Mouse (Mus musculus) stomach, postnatal 0 days (tissue): ENCODE data around the gene Gm20532. TPM values are rescaled to one million over a fixed set of nuclear protein-coding genes. Genes with fewer than 3 reads are reported as not detected.

Experiments used
- ATAC-seq: fragments of 200-750 bp; cut with Nextera tagmentation; 2 replicates; pipeline ENCODE4 v1.8.0; 2017; ENCODE audit not compliant: low FRiP score, low TSS enrichment
- DNase-seq: peaks from one replicate; pipeline ENCODE4 v3.0.0-alpha.2; 2016; ENCODE audit warnings: low spot score
- H3K27ac ChIP-seq: fragments of 300-500 bp; sonication (generic); replicated peaks from 2 replicates; pipeline ENCODE4 v1.5.1; 2014; ENCODE audit warnings: mild to moderate bottlenecking, control low read depth
- H3K27me3 ChIP-seq: fragments of 300-500 bp; sonication (generic); 2 replicates; pipeline ENCODE4 v1.6.1; 2014; ENCODE audit warnings: low read length; ENCODE audit not compliant: control insufficient read depth, insufficient read depth
- H3K36me3 ChIP-seq: fragments of 300-500 bp; sonication (generic); 2 replicates; pipeline ENCODE4 v1.6.1; 2014; ENCODE audit warnings: low read length, mixed read lengths; ENCODE audit not compliant: control insufficient read depth, insufficient read depth
- H3K4me1 ChIP-seq: fragments of 300-500 bp; sonication (generic); replicated peaks from 2 replicates; pipeline ENCODE4 v1.6.1; 2014; ENCODE audit warnings: antibody characterized with exemption; ENCODE audit not compliant: control insufficient read depth, insufficient read depth
- H3K4me2 ChIP-seq: fragments of 300-500 bp; sonication (generic); replicated peaks from 2 replicates; pipeline ENCODE4 v1.6.1; 2014; ENCODE audit warnings: low read depth, mild to moderate bottlenecking, control low read depth, moderate library complexity
- H3K4me3 ChIP-seq: fragments of 300-500 bp; sonication (generic); 2 replicates; pipeline ENCODE4 v1.5.1; 2014; ENCODE audit warnings: low read depth, low read length, control low read depth
- H3K9ac ChIP-seq: fragments of 300-500 bp; sonication (generic); 2 replicates; pipeline ENCODE4 v1.6.1; 2014; ENCODE audit warnings: mild to moderate bottlenecking, low read length, control low read depth, mixed read lengths
- H3K9me3 ChIP-seq: fragments of 300-500 bp; sonication (generic); 2 replicates; pipeline ENCODE4 v1.6.1; 2016; ENCODE audit warnings: low read length; ENCODE audit not compliant: control insufficient read depth
- CTCF ChIP-seq: IDR thresholded peaks from 2 replicates; pipeline ENCODE4 v1.5.1; 2016; ENCODE audit warnings: antibody characterized with exemption, low read depth, mild to moderate bottlenecking, moderate library complexity
- EP300 ChIP-seq: optimal IDR thresholded peaks from 2 replicates; pipeline ENCODE3; 2016; ENCODE audit warnings: antibody characterized with exemption
- WGBS: fragments of 180-500 bp; shearing (Covaris S2); extraction: QIAGEN DNeasy Blood & Tissue Kit; methylation state at CpG from one replicate; pipeline ENCODE4 v1.1.7; 2014; 5-methylcytosine and 5-hydroxymethylcytosine counted together
- polyA plus RNA-seq: library from polyadenylated mRNA; unstranded; fragments of >200 nt; fragmentation: Nextera tagmentation; extraction: Ambion mirVana; gene quantifications from 2 replicates; pipeline ENCODE4 v1.2.1, GENCODE M21; 2015

Gm20532 gene
- polyA plus RNA-seq, 1 experiment from 2014 or later = not detected

GRCm38 (mm10) chr2:26627921-26628739 is 41.7 kb downstream of the Gm20532 start, which contains the start of gene Fam69b:
Fam69b (plus strand) TSS chr2:26628457.
- DNase-seq (peak; percentile 71), ATAC-seq (peak; percentile 58)
- Histone ChIP-seq H3K27me3 (no peaks in the 10 kb centered on the region), H3K27ac (no peak within 1 kb of the TSS), H3K4me2 (peak within 1 kb of the TSS; percentile 93), H3K4me1 (no peaks in the 10 kb centered on the region; the same call in 1 of the 2 replicates), H3K4me3 (peak within 1 kb of the TSS; percentile 64), H3K9me3 (no peaks in the 10 kb centered on the region), H3K9ac (peak within 1 kb of the TSS; percentile 73), H3K36me3 (no peaks in the 10 kb centered on the region)
- TF ChIP-seq CTCF (no peak), EP300 (no peak)
- under 1% methylated on average over 57 of the region's 70 CpGs for WGBS

DNA sequence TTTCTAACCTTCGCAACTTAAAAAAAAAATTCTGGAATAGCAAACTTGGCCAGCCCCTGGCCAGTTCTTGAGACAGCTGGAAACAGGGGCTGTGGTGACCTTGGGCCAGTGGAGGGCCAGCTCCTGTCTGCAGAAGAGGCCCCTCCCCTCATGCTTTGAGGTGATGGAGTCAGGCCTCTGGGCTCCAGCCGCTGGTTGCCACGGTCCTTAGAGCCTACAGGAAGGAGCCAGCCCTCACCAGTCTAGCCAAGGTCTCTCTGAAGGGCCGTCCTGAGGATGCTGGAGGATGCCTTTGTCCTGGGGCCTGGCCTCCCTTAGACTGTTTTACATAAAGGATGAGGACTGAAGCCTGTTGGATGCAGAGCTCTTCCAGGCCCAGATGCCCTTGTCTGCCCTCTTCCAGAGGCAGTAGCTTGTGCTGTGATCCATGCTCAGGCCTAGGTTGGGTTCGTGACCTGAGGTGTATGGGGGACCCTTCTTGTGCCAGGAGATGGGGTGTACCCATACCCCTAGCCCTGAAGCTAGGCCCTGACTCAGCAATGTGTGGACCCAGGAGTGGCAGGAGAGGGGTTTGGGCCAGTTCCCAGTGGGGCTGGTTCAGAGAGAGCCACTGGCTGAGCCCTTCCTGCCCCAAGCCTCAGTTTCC is 42.5 kb downstream of the Gm20532 start:
- no peak overlapping the region for H3K27ac ChIP-seq
- peak overlapping the region; percentile 93 for H3K4me2 ChIP-seq
- no peaks in the 10 kb centered on the region for H3K27me3 ChIP-seq
- ATAC-seq (peak; percentile 28), DNase-seq (no peak)
- peak overlapping the region; percentile 73 for H3K9ac ChIP-seq
- H3K4me3 ChIP-seq = peak overlapping the region; percentile 64
- H3K36me3 ChIP-seq = no peaks in the 10 kb centered on the region
- H3K4me1 ChIP-seq = no peaks in the 10 kb centered on the region; the same call in 1 of the 2 replicates
- TF ChIP-seq EP300 = no peak
- TF ChIP-seq CTCF = no peak
- no peaks in the 10 kb centered on the region for H3K9me3 ChIP-seq
- 30% methylated on average over 5 of the region's 5 CpGs for WGBS

DNA sequence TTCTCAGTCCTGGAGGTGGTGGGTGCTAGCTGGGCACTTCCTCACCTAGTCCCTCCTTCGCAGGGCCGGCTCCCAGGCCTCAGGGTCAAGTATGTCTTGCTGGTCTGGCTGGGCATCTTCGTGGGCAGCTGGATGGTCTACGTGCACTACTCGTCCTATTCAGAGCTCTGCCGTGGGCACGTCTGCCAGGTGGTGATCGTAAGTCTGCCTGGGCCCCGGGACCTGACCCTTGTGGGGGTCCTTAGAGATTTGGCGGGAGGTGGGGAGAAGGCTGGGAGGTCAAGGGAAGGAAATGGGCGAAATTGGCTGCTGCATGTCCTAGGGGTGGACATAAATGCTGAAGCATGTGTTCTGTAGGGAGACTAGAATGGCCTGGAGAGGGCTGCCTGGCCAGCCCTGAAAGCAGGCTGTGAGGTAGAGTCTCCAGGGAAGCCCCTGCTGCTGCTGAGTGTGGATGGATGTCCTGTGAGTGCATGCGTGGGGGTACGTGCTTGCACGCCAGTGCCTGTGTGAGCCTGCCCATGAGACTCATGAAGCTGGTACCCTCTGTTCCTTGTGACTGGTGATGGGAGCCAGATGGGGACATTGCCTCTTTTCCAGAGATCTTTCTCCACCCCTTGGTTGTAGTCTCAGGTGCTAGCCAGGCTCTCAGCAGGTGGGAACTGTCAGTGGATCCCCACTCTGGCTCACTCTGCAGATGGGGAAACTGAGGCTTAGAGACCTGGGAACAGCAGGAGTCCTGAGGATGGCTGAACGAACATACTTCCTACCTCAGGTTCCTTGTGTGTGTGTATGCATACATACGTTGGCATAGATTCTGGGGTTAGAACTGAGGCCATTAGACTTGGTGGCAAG is 46.3 kb downstream of the Gm20532 start:
- TF ChIP-seq EP300 = no peak
- TF ChIP-seq CTCF = no peak
- 69% methylated on average over 16 of the region's 16 CpGs for WGBS
- Histone ChIP-seq H3K4me2 (no peak overlapping the region), H3K27me3 (no peaks in the 10 kb centered on the region), H3K27ac (no peak overlapping the region), H3K4me1 (peaks cover 2% of the 10 kb centered on the region; the same call in 1 of the 2 replicates), H3K4me3 (no peak overlapping the region), H3K9ac (no peak overlapping the region), H3K9me3 (no peaks in the 10 kb centered on the region), H3K36me3 (peaks cover 17% of the 10 kb centered on the region)
- no peak for ATAC-seq
- no peak for DNase-seq

DNA sequence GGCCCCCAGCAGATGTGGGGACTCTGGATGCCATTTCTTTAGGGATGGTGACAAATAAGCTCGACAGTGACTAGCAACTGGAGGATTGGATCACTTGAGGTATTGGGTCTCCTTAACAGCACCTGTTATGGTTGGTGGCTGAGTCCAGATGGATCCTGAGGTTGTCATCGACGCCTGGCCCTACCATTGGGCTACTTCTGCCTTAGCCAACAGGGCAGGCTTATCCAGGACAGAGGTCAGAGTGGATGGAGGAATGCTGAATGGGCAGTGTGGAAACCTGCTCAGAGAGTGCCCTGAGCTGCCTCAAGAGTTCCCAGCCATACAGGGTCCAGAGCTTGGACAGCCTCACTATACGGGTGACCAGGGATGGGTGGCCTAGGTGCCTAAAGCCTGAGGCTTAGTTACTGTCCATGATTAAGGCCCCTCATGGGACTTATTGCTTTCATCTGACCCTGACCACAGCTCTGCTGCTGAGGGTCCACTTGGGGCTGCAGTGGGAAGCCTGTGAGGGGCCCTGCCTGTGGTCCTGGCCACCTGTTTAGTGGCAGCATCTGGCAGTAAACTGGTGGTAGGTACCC is 47.6 kb downstream of the Gm20532 start:
- WGBS = 67% methylated on average over 4 of the region's 4 CpGs
- TF ChIP-seq EP300 = no peak
- TF ChIP-seq CTCF = no peak
- ATAC-seq = no peak

DNA sequence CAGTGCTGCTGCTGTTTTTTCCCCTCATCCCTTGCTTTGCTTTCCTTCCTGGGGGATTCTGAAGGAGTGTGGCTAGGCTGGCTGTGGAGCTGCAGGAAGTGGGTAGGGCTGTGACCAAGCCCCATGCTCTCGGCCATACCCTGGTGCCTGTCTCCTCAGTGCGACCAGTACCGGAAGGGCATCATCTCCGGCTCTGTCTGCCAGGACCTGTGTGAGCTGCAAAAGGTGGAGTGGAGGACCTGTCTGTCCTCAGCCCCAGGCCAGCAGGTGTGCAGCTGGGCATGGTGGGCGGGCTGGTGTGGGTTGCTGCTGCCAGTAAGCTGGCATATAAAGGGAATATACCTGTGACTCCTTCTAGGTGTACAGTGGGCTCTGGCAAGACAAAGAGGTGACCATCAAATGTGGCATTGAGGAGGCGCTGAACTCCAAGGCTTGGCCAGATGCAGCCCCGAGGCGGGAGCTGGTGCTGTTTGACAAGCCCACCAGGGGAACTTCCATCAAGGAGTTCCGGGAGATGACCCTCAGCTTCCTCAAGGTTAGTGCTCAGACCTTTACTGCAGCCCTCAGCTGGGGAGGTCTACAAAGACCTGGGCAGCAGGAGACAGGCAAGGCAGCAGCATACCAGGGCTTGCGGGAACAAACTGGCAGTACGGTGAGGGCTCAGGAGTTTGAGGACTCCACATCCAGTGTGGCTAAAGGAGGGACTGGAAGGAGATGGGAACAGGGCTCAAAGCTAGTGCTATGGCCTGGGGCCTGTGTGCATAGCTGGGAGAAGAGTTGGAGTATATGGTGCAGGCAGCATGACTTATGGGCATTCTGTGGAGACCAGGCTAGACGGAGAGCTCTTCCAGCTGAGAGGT is 48.4 kb downstream of the Gm20532 start:
- no peak overlapping the region for H3K27ac ChIP-seq

More for the DNA sequence above, 47.6 kb downstream of the Gm20532 start:
- no peak overlapping the region for H3K9ac ChIP-seq
- 0 out of 2 replicates have a peak, but pooled peaks cover 6% of the 10 kb centered on the region for H3K4me1 ChIP-seq
- H3K4me3 ChIP-seq = no peak overlapping the region
- peaks cover 18% of the 10 kb centered on the region for H3K36me3 ChIP-seq
- H3K27ac ChIP-seq = no peak overlapping the region
- no peak for DNase-seq
- H3K4me2 ChIP-seq = no peak overlapping the region
- no peaks in the 10 kb centered on the region for H3K9me3 ChIP-seq
- H3K27me3 ChIP-seq = no peaks in the 10 kb centered on the region

More for the DNA sequence above, 48.4 kb downstream of the Gm20532 start:
- Histone ChIP-seq H3K4me3 (no peak overlapping the region), H3K36me3 (peaks cover 18% of the 10 kb centered on the region), H3K27me3 (no peaks in the 10 kb centered on the region), H3K4me1 (peaks cover 6% of the 10 kb centered on the region; the same call in 1 of the 2 replicates), H3K9me3 (no peaks in the 10 kb centered on the region), H3K4me2 (no peak overlapping the region), H3K9ac (no peak overlapping the region)
- ATAC-seq (no peak), DNase-seq (no peak)
- TF ChIP-seq CTCF = no peak
- TF ChIP-seq EP300 = no peak
- WGBS = 58% methylated on average over 12 of the region's 12 CpGs
